Mouse (Mus musculus) spleen, postnatal 36 days (tissue): ENCODE measurements around the gene Gm6377.

Source experiments
- DNase-seq, 2 experiments: peaks; one replicate each; pipeline ENCODE4 v3.0.0; 2022; ENCODE audit warnings: low spot score in 2 of 2, mixed read lengths in 1 of 2

Gene Gm6377

DNA sequence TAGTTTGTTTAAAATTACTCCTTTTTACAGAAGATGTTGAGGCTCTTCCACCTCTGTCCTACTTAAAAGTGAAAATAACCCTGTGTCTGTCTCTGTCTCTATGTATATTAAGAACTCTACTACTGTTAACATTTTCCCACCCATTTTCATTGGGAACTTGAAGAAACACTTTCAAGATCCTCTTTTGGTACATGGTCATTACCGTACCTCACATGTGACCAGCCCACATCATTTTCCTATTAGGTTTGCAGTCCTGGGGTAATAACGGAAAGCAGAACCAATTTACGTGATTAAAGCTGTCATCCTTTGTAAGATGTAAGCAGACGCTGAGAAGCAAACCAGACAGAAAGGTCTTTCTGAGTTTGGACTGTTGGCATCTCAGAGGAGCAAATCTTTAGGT, at the start of gene Gm6377:
TSS of gene Gm6377 (plus strand) at position 289 of the 400 bp plus-strand sequence.
- DNase-seq: peak; percentile 53 to 56

DNA sequence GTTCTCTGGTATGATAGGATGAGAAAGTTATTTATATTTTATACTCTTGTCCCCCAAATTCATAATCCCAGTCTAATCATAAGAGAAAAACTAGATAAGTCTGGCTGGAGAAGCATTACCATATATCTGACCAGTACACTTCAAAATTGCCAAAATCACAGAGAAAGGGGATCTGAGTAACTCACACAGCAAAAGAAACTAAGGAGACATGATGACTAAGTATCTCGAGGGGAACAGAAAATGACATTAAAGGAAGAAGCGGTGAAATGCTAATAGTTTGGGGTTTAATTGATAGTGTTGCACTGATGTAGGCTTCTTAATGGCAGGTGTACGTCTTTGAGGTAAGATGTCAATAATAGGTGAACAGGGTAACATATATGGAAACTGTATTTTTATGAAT, 49.4 kb upstream of the Gm6377 start:
- no peak for DNase-seq

DNA sequence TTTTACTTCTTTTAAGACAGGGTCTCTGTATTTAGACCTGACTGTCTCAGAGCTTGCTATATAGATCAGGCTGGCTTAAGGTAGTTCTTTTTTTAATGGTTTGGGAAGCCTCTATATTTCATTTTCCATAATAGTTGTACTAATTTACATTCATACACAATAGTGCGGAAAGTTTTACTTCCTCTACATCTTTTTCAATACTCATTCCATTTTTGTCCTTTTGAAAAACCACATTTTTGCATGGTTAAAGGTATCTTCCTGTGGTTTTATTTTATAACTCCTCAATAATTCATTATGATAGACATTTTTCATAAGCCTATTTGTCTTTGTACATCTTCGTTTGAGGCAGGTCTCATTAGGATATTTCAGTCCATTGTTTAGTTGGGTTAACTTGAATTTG, 45.3 kb upstream of the Gm6377 start:
- DNase-seq: no peak

DNA sequence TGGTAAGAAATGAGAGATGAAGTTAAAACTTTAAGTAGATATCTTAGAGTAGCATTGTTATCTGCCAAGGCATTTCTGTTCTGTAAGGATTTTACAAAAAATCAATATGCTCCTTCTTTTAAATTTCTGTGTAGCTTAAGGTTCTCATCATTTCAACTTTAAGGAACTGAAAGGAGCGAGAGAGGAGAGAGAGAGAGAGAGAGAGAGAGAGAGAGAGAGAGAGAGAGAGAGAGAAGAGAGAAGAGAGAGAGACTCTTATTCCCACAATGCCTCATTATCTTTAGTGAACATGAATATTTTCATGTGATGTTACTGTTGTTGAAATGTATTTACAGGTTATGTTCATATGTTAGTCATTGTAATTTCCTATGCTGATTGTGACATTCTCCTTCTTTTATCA, 36.2 kb upstream of the Gm6377 start:
- DNase-seq: no peak

DNA sequence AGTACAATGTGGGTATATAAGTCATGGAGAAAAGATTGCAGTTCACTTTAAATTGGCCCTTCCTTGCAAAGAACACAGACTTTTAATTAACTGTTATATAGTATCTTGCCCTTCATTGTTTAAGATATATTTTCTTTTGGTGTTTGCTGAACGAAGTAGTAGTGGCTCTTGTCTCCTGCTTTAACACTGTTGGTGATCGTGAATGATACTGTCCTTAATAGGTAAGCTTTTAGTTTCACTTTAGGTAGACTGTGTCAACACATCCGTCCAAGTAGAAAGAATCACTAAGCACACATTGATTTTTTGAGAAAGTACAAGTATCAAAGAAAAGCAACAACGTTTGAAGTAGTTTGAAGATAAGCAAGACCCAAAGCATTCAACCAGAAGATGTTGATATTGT, 35.7 kb upstream of the Gm6377 start:
- DNase-seq: no peak

DNA sequence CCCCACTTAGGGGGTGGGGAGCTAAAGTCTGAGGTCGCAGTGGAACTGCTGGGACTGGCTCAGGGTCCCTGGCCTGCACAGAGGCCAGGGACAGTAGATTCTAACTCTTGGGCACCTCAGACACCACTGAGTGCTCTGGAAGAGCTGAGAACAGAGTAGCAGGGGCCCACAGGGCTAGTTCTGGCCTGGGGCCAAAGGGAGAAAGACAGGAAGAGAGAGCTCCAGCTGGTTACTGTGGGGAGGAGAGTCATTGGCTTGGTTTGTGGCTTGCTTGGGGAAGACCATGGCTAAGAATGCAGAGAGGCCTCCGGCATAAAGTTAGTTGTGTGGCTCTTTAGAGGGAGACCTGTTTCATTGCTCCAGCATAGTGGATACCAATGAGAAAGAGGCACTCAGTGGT, 21.5 kb upstream of the Gm6377 start:
- DNase-seq: no peak

DNA sequence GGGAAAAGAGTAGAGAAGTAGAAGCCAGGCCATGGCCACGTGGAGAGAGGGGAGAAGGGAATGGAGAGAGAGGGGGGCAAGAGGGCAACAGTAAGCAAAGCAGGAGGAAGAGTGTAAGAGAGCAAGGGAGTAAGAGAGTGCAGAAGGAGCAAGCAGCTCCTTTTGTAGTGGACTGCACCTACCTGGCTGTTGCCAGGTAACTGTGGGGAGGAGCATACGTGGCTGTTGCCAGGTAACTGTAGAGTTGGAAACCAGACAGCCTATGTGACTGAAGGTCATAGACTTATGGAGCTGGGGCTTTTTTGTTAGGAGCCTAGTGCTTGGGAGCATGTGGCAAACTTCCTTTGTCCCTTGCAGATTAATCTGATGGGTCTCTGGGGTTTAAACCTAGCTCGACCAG, 21.1 kb upstream of the Gm6377 start:
- DNase-seq: no peak

DNA sequence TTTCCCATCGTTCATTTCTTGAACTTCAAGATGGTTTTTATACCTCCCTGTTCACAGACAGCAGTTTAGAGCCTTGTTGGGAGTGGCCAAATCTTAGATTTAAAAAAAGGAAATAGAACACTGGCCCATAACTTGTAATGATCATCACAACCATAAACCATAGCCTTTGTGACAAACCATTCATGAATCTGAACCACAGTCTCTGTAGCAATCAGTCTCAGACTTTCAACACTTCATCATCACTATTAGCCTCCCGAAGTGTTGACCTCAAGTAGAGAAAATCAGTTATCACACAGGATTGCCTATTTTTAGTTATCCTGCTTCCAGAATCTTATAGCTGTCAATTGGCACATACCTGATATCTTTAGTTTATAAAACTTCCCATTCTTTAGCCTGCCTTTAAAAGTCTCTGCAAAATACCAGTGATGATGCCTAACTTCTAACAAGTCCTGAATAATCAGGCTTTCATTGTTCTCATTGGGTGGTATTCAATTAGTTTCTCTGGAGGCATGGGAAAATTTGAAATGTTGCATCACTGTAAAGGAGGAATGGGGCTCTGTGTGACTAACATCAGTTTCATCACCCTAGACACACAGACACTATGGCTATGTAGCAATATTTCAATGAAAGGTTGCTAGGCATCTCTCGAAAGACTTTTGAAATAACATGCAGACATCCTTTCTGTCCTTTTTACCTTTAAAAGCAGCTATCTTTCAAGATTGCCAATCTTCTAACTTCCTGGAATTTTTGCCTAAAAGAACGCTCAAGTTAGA, 11.7 kb upstream of the Gm6377 start:
- no peak for DNase-seq

DNA sequence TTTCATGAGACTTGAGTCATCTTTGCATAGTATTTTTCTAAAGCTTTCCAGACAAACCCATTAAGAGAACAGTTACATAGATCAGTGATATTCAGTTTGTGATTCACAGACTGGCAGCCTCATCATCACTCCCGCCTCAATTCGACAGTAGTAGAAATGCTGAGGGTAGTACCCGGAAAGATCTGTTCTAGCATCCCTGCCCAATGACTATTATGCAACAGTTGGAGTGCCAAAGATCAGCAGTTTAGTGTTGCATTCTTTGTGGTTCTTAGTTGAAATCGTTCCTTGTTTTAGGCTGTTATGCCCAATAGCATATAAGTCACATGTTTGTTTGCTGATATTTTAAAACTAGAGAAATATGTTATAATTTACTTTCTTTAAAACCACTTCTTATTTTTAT, 6.9 kb upstream of the Gm6377 start:
- DNase-seq: no peak

DNA sequence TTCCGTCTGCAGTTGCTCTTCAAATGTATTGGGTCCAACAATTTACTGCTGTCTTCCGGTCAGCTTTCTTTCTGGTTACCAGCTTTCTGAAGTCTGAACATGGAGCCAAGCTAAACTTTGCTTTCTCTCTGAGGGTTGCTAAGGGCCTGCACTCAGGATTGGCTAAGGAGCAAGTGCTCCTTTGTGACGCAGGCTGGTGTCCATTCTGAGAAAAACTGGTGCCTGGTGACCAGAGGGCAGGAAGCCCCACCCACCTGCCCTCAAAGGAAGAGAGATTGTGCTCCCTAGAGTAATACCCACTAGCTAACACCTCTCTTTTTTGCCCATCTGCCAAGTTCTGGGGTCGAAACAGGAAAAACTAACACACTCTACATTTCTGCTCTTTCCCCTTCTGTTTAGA, 5.6 kb upstream of the Gm6377 start:
- peak; percentile 17 to 34 for DNase-seq

DNA sequence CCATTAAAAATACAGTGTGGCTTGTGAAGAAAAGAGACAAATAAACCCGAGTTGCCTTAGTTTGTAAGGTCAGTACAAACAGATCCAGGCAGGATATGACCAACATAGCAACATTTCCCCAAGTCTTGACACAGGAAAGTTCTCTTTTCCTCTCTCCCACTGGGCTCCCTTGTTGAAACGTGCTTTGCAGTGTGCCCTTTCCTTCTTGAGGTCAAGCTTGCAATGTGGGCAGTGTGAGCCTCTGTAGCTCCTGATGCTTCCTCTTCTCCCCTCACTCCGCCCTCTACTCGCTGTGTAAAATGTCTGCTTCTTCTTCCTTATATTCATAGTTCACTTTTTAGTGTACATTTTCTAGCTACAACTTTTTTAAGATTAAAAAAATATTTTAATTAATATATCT, 5.1 kb upstream of the Gm6377 start:
- DNase-seq: peak; percentile 22 to 24

DNA sequence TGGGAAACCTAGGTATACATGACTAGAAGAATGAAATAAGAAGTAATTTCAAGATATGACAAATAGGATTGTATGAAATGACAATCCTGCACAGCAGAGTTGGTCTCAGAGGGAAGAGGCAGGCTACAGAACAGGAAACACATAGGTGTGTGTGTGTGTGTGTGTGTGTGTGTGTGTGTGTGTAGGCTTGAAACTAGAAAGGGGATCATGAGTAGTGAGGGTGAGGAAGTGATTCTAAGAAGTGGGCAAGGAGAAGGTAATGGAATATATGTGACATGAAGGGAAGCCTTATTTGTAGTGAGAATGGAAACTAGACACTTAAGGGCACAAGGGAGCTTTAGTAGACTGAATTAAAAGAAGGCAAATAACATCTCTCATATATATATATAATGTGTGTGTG, 11.3 kb downstream of the Gm6377 start:
- peak in 1 of 2 experiments; percentile 18 for DNase-seq

DNA sequence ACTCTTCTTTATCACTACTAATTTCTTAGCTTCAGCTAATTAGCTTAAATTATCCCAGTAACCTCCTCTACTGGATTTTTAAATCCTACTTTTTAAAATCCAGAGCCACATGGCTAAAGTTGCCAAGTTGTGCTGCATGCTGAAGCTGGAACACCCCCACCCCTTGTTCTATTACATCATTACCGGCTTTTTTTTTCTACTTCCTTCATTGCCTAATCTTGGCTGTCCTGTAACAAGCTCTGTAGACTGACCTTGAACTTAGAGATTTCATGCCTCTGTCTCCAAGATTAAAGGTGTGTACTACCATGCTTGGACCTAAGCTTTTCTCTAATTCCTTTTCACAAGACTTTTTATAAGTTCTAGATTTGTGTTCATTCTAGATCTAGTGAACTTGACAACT, 32.2 kb downstream of the Gm6377 start:
- DNase-seq: no peak

DNA sequence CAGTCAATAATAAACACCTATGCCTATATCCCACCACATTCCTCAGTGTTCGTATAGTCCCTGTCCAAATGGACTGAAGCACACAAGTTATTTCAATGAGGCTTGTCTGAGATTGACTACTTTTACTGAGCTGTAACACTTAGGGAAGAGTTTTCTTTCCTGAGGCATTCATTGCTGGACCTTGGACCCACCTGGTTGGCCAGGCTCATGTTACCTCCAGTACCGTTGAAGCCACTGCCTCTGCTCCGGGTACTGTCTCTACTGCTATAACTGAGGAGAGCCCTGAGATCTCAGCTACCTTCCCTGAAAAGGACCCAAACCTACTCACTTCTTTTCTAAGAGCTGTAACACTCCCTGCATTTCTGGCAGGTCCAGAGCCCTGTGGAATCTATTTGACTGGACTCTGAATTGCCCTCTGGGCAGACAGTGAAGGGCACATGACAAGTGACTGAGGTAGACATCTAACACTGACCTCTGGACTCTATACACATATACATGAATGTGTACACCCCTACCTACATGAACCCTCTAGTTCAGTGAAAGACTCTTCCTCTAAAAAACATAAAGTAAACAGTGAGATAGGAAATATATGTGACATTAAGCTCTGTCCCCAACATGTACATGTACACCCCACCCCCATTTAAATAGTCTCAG, 39.0 kb downstream of the Gm6377 start:
- DNase-seq: no peak

DNA sequence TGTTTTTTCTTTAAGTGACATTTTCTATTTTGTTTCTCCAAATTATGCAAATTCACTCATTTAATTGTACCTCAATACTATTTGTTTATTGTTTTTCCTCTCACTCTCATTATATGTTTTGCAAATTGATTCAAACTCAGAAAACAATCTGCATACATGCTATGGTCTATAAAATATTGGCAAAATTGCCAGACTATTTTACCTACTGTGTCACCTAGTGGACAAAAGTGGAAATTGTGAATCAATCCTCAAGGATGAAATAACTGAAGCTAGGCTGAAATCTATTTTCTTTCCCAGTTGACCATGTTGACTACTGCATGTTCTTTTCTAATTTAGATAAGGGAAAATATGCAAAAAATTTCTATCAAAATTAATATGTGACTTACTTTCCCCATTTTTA, 41.6 kb downstream of the Gm6377 start:
- peak in 1 of 2 experiments; percentile 0 for DNase-seq
